In genomic region chr10:98268511-98268910, GRCm38 (mm10) we compare ENCODE assay signal across 14 mouse cellular contexts.
"Had no signal": no experiment of that assay in that cellular context is flagged by ENCODE, and none has a peak within 500 bp of the region (broad histone marks: within the 10 kb centered on the region; RNA-seq: fewer than 3 reads in every experiment).

No protein-coding gene starts in this region.

- H3K4me3 ChIP-seq: lung, embryonic 15.5 days; megakaryocyte, embryonic 14.5 days; midbrain, embryonic 13.5 days; midbrain, embryonic 15.5 days; neural tube, embryonic 12.5 days; stomach, embryonic 15.5 days had no signal

- H3K4me1 ChIP-seq: lung, embryonic 15.5 days; megakaryocyte, embryonic 14.5 days; midbrain, embryonic 13.5 days; midbrain, embryonic 15.5 days; neural tube, embryonic 12.5 days; stomach, embryonic 15.5 days had no signal

- H3K9me3 ChIP-seq: lung, embryonic 15.5 days; megakaryocyte, embryonic 14.5 days; midbrain, embryonic 13.5 days; midbrain, embryonic 15.5 days; neural tube, embryonic 12.5 days; stomach, embryonic 15.5 days had no signal

- H3K27me3 ChIP-seq: lung, embryonic 15.5 days; megakaryocyte, embryonic 14.5 days; midbrain, embryonic 13.5 days; midbrain, embryonic 15.5 days; neural tube, embryonic 12.5 days; stomach, embryonic 15.5 days had no signal

- H3K36me3 ChIP-seq: lung, embryonic 15.5 days; midbrain, embryonic 13.5 days; midbrain, embryonic 15.5 days; neural tube, embryonic 12.5 days; stomach, embryonic 15.5 days had no signal

- H3K27ac ChIP-seq: lung, embryonic 15.5 days; macrophage; midbrain, embryonic 13.5 days; midbrain, embryonic 15.5 days; neural tube, embryonic 12.5 days; stomach, embryonic 15.5 days; stomach, postnatal 0 days had no signal

- DNase-seq: lung, postnatal 14 days; lung, postnatal 36 days; right cerebral cortex, postnatal 14 days; thymus, adult 2 months; thymus, postnatal 25 days; thymus, postnatal 4 days had no signal
